Mouse (Mus musculus): ENCODE data around the gene Ubc. TPM values are rescaled to one million over a fixed set of nuclear protein-coding genes. Genes with fewer than 3 reads are reported as not detected.

The Ubc gene
- polyA plus RNA-seq, 1 experiment from 2014 or later, result 603 TPM

DNA sequence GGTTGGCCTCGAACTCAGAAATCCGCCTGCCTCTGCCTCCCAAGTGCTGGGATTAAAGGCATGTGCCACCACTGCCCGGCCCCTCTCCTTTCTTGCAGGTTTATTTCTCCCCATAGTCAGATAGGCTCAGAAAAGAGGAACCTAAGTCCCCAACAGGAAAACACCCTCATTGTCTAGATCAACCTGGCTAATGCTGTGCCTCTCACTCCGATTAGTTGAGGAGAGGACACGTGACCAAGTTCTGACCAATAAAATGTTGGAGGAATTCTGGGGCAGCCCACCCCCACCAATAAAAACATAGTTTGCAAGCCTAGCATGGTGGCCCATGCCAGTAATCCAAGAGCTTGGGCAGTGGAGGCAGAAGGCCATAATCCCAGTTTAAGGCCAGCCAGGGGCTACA, 38.1 kb downstream of the Ubc start:
- no peak for DNase-seq (ENCODE audit: low spot score)

DNA sequence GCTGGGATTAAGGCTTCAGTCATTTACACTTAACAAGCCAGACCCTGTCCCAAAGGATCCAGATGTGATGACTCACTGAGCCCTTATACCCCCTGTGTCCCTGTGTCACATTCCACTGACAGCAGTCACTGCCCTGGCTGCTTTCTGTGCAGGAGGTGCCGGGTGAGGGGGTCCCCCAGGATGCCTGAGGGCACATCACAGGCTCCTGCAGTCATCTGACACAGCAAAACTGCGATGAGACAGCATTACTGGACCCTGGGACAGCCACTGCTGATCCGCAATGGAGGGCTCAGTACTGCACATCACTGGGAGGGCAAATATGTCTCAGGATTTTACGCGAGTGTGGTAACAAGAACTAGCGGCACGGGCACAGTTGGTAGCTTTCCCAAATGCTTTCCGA, 38.9 kb downstream of the Ubc start:
- no peak for DNase-seq (ENCODE audit: low spot score)

DNA sequence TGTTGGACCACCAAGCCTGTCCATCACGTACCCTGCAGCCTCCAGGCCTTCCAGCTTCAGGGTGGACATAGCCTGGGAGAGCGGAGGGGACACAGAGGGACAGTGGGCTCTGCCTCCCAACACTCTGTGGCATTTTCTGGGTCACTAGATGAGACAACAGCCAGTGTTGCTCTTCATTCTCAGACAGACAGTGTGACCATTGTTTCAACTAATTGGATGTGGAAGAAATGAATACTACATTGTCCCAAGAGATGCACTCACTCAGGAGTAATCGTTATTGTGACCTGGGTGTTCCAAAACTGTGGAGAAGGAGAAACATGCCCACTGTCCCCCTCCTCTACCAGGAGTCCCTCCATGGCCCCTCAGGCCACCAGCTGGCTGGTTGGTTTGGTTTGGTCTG, 40.6 kb downstream of the Ubc start:
- DNase-seq (ENCODE audit: low spot score), result no peak

DNA sequence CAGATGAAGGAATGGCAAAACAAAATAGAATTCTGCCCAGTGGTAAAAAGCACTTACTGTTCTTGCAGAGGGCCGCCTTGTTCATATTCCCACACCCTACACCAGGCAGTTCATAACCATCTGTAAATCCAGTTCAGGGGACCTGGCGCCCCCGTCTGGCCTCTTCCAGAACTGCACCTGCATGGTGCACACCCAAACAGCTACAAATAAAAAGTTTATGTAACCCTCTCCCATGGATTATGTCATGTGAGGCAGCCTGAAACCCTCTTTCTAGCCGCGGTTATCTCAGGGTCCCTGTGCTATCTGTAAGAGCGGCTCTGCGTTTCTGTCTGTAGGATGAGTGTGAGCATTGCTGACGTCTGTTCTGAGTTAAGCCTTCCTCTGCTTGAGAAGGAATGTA, 41.5 kb downstream of the Ubc start:
- peak; percentile 62 for DNase-seq (ENCODE audit: low spot score)

DNA sequence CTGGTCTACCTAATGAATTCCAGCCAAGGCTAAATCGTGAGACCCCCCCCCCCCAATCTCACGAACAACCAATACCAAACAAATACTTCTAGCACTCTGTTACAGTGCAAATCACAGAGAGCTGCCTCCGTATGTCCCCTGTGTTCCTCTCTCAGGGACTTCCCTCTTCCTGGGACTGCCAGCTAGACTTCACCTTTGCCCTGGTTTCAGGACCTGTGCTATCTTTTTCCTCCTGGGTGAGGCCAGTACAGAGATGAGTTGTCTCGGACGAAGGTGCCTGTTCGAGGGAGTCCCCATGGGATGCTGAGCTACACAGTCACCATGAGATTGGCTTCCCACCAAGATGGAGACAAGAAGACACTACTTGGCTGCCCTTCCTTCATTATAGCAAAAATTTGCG, 41.9 kb downstream of the Ubc start:
- DNase-seq (ENCODE audit: low spot score), result no peak

DNA sequence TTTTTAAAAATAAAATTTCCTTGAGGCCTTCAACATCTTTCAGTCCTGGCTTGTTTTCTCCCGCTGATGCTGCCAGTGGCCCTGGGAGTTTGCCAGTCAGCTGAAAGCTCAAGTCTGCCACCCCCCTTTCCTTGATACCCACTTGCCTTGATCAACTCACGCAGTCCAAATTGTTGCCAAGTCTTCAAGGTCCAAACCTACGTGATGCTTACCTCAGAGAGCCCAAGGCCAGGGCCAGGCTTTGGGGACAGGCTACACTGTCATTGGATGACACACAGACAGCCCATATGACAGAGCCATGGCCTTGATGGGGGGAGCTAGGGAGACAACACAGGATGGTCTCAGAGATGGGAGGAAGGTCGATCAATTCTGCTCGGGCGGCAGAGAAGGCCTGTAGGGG, 45.7 kb downstream of the Ubc start:
- DNase-seq (ENCODE audit: low spot score), result no peak

DNA sequence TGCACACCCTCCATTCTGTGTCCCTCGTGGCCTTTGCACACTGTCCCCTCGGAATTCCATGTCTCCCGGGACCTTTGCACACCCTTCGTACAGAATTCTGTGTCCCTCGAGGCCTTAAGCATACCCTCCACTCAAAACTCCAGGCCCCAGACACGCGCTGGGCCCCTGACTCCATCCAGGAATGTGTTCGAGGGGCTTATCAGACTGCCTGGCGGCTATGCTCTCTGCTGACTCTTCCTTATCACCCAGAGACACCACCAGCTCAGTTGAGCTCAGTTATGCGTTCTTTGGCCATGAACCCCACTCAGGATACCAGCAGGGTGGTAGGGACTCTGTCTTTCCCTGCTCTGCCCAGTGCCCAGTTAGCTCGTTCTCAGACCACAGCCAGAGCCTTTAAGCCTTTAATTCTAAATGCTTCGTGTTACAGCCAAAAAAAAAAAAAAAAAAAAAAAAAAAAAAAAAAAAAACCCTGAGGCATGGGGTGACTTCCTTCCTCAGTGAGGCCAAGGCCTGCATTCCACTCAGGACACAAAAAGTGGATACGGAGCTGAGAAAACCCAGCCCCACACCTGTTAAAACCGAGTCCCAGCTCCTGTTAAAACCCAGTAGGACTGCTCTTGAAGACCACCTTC, 48.4 kb downstream of the Ubc start:
- DNase-seq (ENCODE audit: low spot score), result no peak

DNA sequence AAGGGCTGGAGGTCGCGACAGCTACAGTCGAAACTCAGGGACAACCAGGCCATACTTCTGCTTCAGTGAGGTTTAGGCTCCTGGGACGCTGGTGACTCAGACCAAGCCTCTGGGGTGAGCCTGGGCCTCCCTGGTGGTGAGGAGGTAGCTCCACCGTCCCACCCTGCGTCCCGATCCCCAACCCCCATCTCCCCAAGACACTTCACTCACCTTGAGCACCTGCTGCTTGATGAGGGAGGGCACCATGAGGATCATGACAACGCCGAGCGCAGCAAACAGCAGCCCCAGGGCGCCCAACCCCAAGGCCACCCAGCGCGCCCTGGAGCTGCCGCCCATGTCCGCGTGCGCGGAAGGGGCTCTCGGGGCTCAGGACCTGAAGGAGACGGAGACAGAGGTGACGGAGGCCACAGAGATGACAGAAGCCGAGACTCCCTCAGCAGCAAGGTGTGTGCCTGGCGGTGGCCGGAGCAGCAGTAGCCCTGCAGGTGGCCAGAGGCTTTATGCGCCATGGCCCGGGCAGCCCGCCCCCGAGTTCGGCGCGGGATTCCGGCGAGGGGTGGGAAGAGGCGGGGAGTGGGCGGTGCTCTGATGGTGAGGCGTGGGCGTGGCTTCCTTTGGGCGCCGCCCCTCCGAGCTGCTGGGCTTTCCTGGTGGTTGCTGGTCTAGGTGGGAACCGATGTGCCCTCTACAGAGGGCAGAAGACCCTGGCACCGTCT, 49.3 kb downstream of the Ubc start, which contains the start of gene Scarb1:
TSS of gene Scarb1 (minus strand) at position 548 of the 716 bp plus-strand sequence.
- DNase-seq (ENCODE audit: low spot score), result peak; percentile 86

DNA sequence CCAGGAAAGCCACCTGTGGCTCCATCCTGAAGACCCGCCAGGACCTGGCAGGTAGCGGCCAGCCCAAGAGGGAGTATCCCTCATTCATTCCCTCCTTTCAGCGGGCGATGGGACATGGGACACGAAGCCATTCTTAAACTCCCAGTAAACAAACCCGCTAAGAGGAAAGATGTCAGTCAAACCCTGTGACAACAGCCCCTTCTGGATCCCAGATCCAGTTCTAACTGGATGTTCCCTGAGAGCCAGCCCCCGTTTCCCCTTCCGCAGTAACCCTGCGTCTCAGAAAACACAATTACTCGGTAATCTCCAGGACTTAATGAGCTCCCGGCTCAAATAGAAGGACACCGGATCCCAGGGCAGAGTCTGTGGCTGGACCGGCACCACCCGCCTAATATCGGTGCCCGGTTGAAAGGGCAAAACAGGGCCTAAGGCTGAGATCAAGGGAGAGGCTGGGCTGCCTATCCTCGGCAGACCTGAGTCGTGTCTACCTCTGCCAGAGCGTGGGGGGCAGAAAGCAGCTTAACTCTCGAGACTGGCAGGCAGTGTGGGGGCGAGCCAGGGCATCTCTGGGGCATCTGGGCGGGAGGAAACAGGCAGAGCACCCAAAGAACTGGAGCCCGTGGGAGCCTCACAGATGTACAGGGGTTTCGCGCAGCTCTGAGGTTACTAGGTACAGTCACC, 50.0 kb downstream of the Ubc start:
- peak; percentile 33 for DNase-seq (ENCODE audit: low spot score)

DNA sequence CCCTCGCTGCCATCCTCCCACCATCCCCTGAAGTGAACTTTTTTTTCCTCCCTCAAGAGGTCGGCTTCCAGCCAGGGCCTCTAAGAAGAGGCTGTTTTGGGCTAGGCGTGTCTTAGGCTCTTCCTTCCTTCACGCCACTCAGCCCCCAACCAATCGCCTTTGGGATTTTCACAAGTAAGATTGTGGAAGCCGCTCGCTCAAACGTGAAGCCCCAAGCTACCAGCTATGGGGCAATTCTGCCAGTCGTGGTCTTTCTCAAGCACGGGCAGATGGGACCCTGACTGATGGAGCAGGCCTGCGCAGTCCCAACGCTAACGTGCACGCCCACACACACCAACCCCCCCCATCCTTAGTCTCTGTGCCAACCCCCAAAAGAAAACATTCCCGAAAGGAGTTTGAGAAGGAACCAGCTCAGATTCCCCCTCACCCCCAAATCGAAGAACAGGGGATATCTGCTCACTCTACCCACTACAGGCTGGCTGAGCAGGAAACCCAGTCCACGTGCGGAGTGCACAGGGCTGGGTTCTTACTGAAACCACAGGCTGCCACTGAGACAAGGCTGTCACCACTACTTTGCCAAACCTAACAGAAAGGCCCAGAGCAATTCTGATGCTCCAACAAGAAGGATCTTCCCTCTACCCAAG, 50.8 kb downstream of the Ubc start:
- peak; percentile 55 for DNase-seq (ENCODE audit: low spot score)

DNA sequence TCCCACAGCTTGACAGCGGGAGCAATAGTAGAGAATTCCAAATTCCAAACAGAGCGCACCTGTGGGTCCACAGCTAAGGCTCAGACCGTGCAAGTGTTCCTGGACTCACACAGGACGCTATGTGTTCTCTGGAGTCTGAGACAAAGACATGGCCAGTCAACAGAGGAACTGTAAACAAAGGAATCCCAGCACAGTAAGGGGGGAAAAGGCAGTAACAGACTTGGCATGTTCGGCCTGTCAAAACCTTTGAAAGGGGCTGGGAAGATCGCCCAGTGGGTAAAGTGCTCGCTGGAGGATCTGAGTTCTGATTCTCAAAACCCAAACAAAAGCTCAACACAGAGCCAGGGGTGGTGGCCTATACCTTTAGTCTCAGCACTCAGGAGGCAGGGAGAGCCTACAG, 52.5 kb downstream of the Ubc start:
- DNase-seq (ENCODE audit: low spot score), result no peak

DNA sequence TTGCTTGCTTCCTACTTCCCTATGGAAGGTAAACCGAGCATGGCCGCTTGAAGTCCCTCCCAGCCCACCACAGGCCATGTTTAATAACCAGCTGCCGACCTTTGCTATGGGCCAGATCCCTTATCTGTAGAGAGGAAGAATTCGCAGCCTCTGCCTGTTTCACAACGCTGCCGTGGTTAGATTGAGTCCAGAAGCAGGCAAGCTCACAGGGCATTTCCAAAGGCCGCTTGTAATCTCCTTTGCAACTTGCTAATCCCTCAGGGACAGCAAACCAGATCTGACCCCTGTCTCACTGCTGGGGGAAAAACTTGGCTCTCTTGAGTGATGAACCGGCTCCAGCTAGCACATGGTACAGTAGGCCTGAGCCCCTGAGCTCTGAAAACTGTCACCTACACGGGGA, 53.0 kb downstream of the Ubc start:
- no peak for DNase-seq (ENCODE audit: low spot score)

Other genes with a start within 250 kb of the Ubc start
- 14.3 and 19.8 TPM in 2 replicates for gene Ncor2, start 211.0 kb downstream of the Ubc start, polyA plus RNA-seq (2015; fragmentation: Nextera tagmentation; extraction: Ambion mirVana)
- gene Scarb1, start 49.1 kb downstream of the Ubc start, polyA plus RNA-seq (2015; fragmentation: Nextera tagmentation; extraction: Ambion mirVana), result 36.7 and 37.9 TPM in 2 replicates
- 0.44 and 0.74 TPM in 2 replicates for gene Gm10382, start 880 bp downstream of the Ubc start, polyA plus RNA-seq (2015; fragmentation: Nextera tagmentation; extraction: Ambion mirVana)
- 8.1 and 8.2 TPM in 2 replicates for gene Dhx37, start 43.9 kb upstream of the Ubc start, polyA plus RNA-seq (2015; fragmentation: Nextera tagmentation; extraction: Ambion mirVana)
- gene Bri3bp, start 51.4 kb upstream of the Ubc start, polyA plus RNA-seq (2015; fragmentation: Nextera tagmentation; extraction: Ambion mirVana), result 37.3 and 42.5 TPM in 2 replicates
- 31.3 and 32.7 TPM in 2 replicates for gene Aacs, start 85.6 kb upstream of the Ubc start, polyA plus RNA-seq (2015; fragmentation: Nextera tagmentation; extraction: Ambion mirVana)
- gene Tmem132b, start 141.6 kb upstream of the Ubc start, polyA plus RNA-seq (2015; fragmentation: Nextera tagmentation; extraction: Ambion mirVana), result 0.04 TPM in 1 of 2 replicates, not detected in the other

Data from thymus, postnatal 0 days (tissue).